Mouse (Mus musculus) urinary bladder, postnatal 25 days (tissue): ENCODE data around the gene Tmc7.

Source experiments
- DNase-seq: peaks from one replicate; pipeline ENCODE4 v3.0.0; 2022; ENCODE audit warnings: low spot score

The Tmc7 gene

DNA sequence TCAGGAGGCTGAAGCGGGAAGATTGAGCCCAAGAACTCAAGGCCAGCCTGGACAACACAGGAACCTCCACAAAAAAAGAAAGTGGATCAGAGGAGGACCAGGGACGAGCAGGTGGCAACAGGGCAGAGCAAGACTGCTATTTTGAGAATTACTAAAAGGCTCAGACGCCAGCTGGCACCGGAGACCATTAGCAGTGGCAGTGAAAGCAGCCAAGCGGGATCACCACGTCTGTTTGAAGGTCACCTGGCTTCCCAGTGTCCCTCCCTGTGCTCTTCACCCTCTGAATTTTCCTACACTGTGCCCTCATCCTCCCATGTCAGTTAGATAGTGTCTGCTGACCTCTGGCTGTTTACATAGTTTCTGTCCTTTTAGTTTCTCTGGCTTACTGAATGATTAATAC, 1.3 kb upstream of the Tmc7 start:
- no peak for DNase-seq

DNA sequence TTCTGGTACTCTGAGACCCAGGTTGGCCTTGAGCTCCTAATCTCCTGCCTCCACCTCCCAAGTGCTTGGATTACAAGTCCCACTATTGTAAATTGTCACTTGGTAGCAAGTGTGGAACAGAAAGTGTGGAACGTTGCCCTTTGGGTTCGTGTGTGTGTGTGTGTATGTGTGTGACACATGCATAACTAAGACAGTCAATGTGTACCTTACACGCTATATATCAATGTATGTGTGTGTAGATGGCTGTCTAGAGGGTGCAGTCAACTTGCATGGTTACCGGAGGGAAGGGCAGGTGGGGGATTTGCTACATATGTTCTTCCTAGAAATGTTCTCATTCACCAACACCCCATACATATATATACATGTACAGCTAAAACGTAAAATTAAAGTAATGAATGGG, 390 bp upstream of the Tmc7 start:
- DNase-seq: no peak

DNA sequence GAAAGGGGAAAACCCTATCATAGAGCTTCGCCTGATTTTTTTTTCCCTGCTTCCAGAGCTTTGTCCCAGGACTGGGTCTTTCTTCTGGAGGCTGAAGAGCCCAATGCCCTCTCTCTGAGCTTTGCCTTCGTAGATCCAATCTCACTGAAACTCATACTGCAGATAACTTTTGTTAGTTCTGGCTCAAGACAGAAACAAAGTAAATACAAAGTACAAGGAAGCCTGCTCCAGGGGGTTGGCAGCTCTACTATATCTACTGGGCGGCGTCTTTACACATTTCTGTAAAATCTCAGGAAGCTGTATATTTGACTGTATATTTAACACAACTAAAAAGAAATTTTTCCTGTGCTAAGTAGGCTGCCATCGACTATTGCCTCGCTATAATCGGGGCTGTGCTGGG, 715 bp downstream of the Tmc7 start:
- no peak for DNase-seq

DNA sequence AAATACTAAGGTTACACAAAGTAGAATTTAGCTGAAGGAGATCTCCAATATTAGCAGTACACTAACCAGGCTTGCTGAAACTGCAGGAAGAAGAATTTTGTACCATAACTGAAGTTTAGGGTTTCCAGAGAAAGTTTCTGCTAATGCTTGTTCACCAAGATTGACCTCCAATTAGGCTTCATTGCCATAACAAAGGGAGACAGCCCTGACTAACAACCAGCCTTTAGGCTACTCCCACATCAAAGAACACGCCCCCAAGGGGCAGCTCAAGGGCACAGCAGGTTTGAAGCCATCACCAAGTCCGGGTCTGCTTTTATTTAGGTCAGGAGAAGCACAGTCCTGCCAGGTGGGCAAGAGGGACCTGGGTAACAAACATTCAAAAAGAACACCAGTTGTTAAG, 4.6 kb downstream of the Tmc7 start:
- DNase-seq: no peak

DNA sequence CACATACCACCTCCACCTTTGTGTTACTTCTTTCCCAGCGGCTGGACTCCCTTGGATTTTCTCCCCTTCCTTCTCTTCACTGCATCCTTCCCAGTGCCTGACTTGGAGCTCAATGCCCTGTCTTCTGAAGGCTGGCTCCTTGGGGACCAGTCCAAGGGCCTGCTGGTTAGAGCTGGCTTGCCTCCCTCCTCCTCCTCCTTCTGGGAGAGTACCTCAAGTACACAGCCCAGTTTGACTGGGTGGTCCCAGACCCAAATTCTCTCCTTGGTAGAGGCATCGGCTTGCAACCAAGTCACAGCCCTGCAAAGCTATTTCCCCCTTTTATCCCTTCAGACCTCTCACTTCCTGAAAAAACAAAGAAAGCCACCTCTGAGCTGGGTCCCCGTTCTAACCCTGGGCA, 6.3 kb downstream of the Tmc7 start:
- no peak for DNase-seq

DNA sequence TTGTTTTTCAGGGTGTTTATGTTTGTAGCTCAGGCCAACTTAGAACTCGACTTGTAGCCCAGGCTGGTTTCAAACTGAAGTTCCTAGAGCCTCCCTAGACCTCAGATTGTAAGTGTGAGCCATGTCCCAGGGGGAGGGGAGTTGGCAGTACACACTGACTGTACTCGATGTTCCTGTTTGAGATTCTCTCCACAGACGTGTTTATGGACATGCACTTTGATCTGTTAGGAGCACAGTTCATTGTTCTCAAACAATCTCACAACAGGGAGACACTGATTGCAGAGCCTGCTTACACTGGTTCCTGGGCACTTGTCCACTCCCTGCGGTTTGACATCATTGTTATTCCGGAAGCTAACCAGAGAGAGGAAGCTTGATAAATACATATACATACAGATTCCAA, 12.5 kb downstream of the Tmc7 start:
- no peak for DNase-seq

DNA sequence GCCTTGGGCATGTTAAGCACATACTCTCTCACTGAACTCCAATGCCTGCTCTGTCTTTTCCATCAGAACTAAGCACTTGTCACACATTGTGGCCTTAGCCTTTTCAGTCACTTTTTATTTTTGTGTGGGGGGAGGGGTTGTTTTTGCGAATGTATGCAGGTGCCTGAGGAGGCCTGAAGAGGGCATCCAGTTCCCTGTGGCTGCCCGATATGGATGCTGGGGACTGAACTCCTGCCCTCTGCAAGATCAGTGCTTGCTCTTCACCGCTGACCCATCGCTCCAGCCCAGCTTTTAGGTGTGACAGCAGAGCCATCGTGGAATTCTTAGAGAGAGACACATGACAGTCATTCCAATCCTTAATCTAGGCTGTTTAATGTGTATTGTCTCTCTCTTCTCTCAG, 13.2 kb downstream of the Tmc7 start:
- DNase-seq: no peak

DNA sequence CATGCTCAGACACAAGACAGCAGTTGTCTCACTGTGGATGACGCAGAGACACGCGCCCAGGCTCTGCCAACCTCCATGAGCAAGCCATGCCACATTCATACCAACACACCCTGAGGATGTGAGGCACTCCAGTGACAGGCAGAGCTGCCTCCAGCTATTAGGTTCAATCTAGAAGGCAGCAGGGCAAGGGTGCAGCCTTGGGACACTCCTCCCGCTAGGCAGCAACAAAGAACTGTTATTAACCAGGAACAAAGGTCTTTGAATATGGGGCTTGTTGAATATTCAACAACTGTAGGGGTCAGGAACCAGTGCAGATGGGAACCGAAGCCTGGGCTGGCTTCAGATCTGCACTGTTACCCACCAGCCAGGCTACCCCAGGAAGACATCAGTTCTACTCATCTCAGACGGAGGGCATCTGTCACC, 15.4 kb downstream of the Tmc7 start:
- DNase-seq: no peak

DNA sequence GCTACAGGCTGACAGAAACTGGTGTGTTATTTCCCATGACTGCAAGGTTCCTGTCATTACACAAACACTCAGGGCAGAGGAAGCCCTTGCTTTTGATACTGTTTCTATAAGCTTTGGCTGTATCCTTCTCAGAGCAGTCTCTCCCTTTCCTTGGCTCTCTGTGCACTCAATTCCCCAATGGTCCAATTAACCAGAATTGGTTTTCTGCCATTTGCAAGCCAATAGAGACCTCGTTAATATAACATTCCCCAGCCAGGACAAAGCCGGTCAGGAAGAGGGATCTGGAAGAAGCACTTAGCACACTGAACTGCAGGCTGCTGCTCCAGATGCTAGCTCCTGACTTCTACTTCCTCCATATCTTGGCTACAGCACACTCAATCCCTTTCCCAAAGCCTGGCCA, 30.2 kb downstream of the Tmc7 start:
- no peak for DNase-seq

DNA sequence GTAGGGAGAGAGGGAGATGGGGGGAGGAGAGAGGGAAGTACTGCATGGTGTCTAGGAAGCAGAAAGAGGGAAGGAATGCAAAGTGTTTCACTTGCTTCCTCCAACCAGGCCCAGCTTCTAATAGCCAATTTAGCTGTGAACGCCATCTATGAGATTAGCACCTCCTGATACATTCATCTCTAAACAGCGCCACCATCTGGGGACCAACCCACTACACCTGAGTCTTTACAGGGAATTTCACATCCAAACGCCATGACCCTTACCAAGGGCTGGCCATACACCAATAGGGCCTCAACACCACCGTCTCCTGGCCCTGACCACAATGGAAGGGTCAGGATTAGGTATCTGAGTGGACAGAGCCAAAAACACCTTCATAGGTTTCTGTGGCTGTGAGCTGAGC, 30.7 kb downstream of the Tmc7 start:
- DNase-seq: no peak

DNA sequence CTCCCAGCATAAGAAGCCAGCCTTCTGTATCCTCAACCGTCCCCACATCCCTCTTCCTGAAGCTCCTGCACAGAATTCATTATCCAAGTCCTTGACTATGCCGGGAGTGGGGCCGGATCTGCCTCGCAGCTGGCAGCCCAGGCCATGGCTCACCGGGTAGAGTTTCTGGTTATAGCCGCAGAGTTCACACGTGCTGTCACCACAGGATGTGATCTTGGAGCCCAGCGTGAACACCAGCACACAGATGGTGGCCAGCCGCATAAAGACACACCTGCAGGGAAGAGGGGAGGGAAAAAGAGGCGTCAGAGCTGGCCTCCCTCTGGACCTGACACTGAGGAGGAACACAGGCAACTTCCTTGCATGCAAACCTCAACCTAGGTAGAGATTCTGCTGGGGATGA, 37.1 kb downstream of the Tmc7 start:
- DNase-seq: no peak

DNA sequence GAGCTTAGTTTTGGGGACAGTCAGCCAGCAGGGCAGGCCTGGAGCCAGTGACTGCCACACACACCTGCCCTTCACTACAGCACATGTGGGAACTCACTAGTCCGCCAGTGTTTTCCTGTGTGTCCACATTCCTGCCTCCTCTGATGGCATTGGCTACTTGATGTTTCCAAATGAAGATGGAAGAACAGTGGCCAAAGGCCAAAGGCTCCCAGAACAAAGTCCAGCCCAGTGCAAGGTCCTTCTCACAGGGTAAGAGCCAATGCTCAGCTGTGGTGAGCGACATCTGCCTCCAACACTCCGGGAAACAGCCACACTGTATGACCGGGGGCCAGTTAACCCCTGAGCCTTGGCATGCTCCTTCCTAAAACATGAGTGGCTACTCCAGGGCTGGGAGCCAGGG, 40.4 kb downstream of the Tmc7 start:
- DNase-seq: no peak

DNA sequence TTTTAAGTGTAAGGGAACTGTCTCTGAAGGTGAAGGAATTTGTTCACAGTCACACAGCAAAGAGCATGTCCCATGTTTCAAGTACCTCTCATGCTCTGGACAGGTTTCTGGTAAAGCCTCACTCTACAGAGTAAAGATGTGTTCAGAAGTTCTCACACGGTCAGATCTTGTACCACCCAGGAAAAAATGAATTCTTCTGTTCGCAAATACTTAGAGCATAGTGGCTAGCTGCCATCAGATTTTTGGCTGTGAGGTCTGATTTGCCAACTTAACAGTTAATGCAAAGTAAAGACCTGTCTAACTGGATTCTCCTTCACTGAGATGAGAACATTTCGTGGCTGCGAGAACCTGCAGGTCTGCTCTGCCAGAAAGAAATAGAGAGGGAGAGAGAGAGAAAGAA, 49.5 kb downstream of the Tmc7 start:
- no peak for DNase-seq

DNA sequence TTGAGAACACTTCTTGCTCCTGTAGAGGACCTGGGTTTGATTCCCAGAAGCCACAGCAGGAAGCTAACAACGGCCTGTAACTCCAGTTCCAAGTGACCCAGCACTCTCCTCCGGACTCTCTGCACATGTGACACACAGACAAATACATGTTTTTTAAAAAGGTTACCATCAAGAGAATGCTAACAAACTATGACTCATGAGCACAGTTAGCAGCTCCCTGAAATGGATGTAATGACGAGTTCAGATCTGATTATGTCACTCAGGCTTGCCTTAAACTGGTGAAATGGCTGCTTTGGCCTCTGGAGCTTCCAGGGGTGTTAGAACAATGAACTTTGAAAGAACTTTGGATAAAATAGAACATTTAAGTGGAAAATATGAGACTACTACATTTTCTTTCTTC, 50.2 kb downstream of the Tmc7 start:
- DNase-seq: no peak

DNA sequence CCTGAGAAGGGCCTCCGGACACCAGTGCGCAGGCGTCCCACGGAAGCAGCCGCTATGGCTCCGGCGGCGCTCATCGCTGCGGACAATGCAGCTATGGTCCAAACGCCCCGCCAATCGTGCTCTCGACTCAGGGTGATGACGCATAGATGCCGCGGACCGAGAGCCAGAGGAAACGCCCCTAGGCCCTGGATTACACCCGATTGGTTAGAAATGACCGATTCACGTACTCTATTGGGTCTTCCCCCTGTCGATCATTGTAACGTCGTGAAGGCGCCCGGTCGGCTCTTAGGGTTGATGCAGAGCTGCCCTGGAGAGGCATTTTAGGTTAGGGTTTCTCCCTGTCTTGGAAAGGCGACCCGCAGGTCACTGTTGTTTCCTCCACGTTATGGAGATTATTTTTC, 51.4 kb downstream of the Tmc7 start, which contains the start of gene Coq7:
Coq7 (minus strand) TSS at position 179 of the 401 bp plus-strand sequence.
- DNase-seq: peak; percentile 86

DNA sequence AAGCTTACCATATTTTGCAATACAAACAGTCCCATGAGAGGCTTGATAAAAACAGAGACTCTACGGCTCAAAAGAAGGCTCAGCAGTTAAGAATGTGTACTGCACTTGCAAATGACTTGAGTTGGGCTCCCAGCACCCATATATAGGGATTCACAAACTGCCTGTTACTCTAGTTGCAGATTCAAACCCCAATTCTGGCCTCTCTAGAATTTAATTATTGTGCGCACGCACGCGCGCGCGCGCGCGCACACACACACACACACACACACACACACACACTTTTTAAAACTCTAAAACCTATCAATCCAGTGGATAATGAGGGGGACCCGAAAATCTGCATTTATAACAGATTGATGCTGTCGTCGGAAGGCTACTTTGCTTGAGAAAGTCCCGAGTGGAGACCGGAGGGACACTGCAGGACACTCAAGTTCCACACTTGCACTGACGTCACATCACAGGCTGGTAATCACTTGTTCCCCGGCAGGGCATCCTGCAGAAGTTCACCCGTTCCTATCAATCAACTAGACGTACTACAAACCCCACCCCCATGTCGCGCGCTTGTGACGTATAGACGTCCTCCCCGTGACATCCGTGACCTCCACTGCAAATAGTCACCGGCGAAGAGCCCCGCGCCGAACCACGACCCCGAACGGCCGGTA, 51.9 kb downstream of the Tmc7 start:
- peak; percentile 95 for DNase-seq

DNA sequence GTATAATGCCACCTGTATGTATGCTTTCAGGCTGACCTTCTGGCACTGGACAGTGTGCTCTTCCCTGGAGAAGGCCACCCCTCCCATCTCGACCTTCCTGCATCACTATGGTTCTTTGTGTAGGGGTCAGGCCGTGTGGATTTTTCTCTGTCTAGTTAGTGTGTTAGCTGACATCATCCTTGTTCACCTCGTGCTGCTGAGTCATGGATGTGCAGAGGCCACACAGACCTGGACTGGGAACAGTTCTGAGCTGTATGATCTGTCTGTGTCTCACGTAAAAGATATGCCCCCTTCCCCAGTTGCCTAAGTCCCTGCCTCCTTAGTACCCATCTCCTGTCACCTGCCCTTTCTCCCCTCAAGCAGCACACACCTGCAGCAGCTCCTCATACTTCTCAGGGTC, 57.6 kb downstream of the Tmc7 start:
- no peak for DNase-seq

DNA sequence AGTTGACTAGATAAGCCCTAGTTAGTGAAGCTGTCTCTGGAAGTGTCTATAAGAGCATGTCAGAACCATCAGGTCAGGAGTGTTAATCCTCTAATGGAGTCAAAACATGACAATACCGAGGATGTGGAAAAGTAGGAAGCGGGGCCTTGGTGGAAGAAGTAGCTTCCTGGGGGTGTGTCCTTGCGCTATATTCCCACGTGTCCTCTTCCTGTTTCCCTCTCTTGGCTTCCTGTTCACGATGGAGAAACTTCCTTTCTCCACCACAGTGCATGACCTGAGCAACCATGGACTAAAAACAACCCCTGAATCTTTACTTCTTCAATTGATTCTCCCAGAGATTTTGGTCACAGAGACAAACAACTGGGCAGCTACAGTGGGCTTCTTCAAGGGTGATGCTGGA, 62.5 kb downstream of the Tmc7 start:
- DNase-seq: no peak

DNA sequence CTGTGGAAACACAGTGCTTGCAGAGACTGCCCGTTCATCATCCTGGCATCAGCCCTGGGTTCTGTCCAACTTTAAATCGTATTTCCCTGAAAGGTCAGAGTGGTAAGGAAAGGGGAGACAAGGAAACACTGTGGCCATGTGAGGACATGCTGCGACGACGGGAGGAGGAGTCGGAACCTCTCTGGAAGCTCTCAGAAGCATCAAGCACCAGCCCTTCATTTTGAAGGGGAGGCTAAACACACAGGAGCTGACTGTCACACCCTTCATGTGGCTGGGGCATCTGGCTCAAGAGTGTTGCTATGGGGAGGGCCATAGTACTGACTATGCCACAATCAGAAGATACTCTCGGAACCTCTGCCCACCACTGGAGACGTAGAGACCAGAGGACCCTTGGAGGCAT, 64.9 kb downstream of the Tmc7 start:
- DNase-seq: no peak

DNA sequence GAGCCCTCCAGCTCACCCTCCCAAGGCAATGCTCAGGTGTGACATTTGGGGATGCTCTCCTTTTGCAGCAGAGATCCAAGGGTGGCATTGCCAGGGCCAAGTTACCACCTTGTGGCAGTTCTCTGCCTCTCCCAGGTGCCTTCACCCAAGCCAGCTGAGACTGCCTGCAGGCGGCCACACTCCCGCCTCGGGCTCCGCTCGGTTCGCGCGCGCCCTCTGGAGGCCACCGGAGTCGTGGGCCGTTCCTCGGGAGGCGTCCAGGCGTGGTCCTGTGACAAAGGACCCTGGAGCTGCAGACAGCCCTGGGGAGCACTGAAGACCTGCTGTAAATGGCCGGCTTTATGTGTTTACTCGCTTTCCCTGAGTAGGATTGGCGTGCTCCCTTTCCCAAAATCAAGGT, 65.8 kb downstream of the Tmc7 start:
- DNase-seq: peak; percentile 89

DNA sequence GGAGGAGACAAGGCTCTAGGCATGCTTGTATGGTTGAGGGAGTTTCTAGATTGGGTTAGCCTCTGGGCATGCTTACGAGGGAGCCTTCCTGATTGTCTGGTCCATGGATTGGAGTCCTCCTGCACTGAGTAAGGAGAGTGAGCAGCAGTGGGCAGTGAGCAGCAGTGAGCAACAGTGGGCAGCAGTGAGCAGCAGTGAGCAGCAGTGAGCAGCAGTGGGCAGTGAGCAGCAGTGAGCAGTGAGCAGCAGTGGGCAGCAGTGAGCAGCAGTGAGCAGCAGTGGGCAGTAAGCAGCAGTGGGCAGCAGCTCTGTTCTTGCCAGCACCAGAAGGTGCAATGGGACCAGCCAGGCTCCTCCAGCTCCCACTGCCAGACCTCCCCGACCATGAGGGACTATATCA, 66.7 kb downstream of the Tmc7 start:
- no peak for DNase-seq

DNA sequence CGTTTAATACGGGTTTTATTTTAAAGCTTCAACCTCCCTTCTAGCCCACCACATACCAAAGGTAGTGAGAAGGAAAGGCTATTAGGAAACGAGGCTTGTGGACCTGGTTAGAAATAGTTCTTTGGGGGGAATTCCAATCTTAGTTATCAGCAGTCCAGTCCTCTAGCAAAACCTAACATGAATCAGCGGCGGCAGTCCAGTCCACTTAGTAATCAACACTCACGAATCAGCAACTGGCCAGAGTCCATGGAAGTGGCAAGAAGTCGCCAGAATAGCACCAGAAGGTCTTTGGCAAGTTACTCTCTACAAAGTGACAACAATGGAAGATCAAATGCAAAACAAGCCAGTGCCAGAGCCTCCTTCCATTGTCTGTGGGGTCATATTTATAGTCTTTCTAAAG, 76.0 kb downstream of the Tmc7 start:
- DNase-seq: no peak

DNA sequence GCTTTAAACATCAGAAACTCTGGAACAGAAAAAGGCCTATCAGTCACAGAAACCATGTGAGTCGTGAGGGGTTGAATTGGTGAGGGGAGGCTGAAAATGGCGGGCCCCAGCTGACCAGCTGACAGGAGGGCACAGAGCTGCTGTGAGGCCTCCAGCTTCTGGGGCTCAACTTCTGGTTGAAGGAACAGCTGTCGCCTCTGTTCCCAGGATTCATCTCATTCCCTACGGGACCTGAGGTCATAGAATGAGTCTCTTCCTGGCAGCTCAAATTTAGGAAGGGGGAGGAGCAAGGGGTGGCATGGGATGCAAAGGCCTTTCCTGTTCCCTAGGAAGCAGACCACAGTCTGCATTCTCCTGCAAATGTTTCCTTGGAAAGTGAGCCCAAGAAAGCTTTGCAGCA, 80.7 kb downstream of the Tmc7 start:
- no peak for DNase-seq

DNA sequence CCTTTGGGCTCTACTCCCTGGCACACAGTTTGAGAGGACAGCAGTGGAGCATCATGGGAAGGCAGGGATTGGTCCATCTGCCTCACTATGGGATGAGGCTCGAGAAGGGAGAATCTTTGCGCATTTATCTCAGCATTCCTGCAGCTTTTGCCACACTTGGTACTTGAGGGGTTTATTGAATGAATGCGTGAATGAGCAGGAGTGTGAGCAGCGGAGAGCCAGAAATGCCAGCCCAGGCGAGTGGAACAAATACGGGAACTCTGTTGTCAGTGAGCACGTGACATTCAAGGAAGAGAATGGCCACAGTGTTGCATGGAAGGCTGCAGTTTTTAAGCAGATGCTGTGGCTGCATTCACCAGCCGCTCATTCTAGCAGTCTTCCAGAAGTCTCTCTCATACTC, 82.2 kb downstream of the Tmc7 start:
- DNase-seq: no peak
